Mouse (Mus musculus): ENCODE data around the gene Mroh2a. TPM values are rescaled to one million over a fixed set of nuclear protein-coding genes. Genes with fewer than 3 reads are reported as not detected.

Mroh2a gene
- polyA plus RNA-seq, 1 experiment, result 0.08 TPM

- Histone ChIP-seq H3K4me1 (ENCODE audit: control insufficient read depth, insufficient read depth, low read length) (peaks cover 23% of the 10 kb centered on the region), H3K27ac (ENCODE audit: insufficient read depth, low read depth, low read length) (no peak within 1 kb of the TSS), H3K36me3 (ENCODE audit: control insufficient read depth, insufficient read depth, low read length) (no peaks in the 10 kb centered on the region), H3K4me3 (ENCODE audit: insufficient read depth, low read depth, low read length) (no peak within 1 kb of the TSS), H3K27me3 (replicated peaks; ENCODE audit: control insufficient read depth, insufficient read depth, low read length) (no peaks in the 10 kb centered on the region)
- DNase-seq, result peak; percentile 70
- 40% methylated on average over 7 of the region's 7 CpGs for WGBS
- TF ChIP-seq CTCF (conservative IDR thresholded peaks at IDR 0.05; ENCODE audit: insufficient read depth, insufficient read length, low read depth, low read length) (no peak), POLR2A (IDR thresholded peaks at IDR 0.05; ENCODE audit: low read depth, low read length) (no peak)
Observed at GRCm38 (mm10) chr1:88200456-88200855, 26.3 kb upstream of the Mroh2a start, which contains the start of gene Ugt1a2. TSS of gene Ugt1a2 (plus strand) at chr1:88200601.

- WGBS, result 19% methylated on average over 62 of the region's 62 CpGs
- Histone ChIP-seq H3K4me1 (ENCODE audit: control insufficient read depth, insufficient read depth, low read length) (peaks cover 5% of the 10 kb centered on the region; the same call in 1 of the 2 replicates), H3K4me3 (ENCODE audit: insufficient read depth, low read depth, low read length) (peak within 1 kb of the TSS; percentile 60), H3K27ac (ENCODE audit: insufficient read depth, low read depth, low read length) (no peak within 1 kb of the TSS), H3K36me3 (ENCODE audit: control insufficient read depth, insufficient read depth, low read length) (no peaks in the 10 kb centered on the region), H3K27me3 (replicated peaks; ENCODE audit: control insufficient read depth, insufficient read depth, low read length) (no peaks in the 10 kb centered on the region)
- TF ChIP-seq CTCF (conservative IDR thresholded peaks at IDR 0.05; ENCODE audit: insufficient read depth, insufficient read length, low read depth, low read length) (no peak), POLR2A (IDR thresholded peaks at IDR 0.05; ENCODE audit: low read depth, low read length) (no peak)
- DNase-seq, result peak; percentile 70
Observed at GRCm38 (mm10) chr1:88205294-88205922, 21.4 kb upstream of the Mroh2a start, which contains the start of gene Dnajb3. TSS of gene Dnajb3 (minus strand) at chr1:88205782.

- TF ChIP-seq POLR2A (IDR thresholded peaks at IDR 0.05; ENCODE audit: low read depth, low read length) (no peak), CTCF (conservative IDR thresholded peaks at IDR 0.05; ENCODE audit: insufficient read depth, insufficient read length, low read depth, low read length) (no peak)
- Histone ChIP-seq H3K27ac (ENCODE audit: insufficient read depth, low read depth, low read length) (no peak overlapping the region), H3K4me1 (ENCODE audit: control insufficient read depth, insufficient read depth, low read length) (0 out of 2 replicates have a peak, but pooled peaks cover 5% of the 10 kb centered on the region), H3K27me3 (replicated peaks; ENCODE audit: control insufficient read depth, insufficient read depth, low read length) (no peaks in the 10 kb centered on the region), H3K36me3 (ENCODE audit: control insufficient read depth, insufficient read depth, low read length) (no peaks in the 10 kb centered on the region), H3K4me3 (ENCODE audit: insufficient read depth, low read depth, low read length) (no peak overlapping the region)
- 77% methylated on average over 2 of the region's 2 CpGs for WGBS
- no peak for DNase-seq
Observed at GRCm38 (mm10) chr1:88206843-88207479, 19.8 kb upstream of the Mroh2a start.

- H3K4me3 ChIP-seq (ENCODE audit: insufficient read depth, low read depth, low read length), result no peak within 1 kb of the TSS
- no peaks in the 10 kb centered on the region for H3K4me1 ChIP-seq (ENCODE audit: control insufficient read depth, insufficient read depth, low read length)
- TF ChIP-seq CTCF (conservative IDR thresholded peaks at IDR 0.05; ENCODE audit: insufficient read depth, insufficient read length, low read depth, low read length) (no peak), POLR2A (IDR thresholded peaks at IDR 0.05; ENCODE audit: low read depth, low read length) (no peak)
- WGBS, result 66% methylated on average over 8 of the region's 8 CpGs
- no peaks in the 10 kb centered on the region for H3K27me3 ChIP-seq (replicated peaks; ENCODE audit: control insufficient read depth, insufficient read depth, low read length)
- no peak within 1 kb of the TSS for H3K27ac ChIP-seq (ENCODE audit: insufficient read depth, low read depth, low read length)
- peak; percentile 74 for DNase-seq
- no peaks in the 10 kb centered on the region for H3K36me3 ChIP-seq (ENCODE audit: control insufficient read depth, insufficient read depth, low read length)
Observed at GRCm38 (mm10) chr1:88211812-88212211, 15.0 kb upstream of the Mroh2a start, which contains the start of gene Ugt1a1. TSS of gene Ugt1a1 (plus strand) at chr1:88211959.

- Histone ChIP-seq H3K27me3 (replicated peaks; ENCODE audit: control insufficient read depth, insufficient read depth, low read length) (no peaks in the 10 kb centered on the region), H3K36me3 (ENCODE audit: control insufficient read depth, insufficient read depth, low read length) (no peaks in the 10 kb centered on the region), H3K27ac (ENCODE audit: insufficient read depth, low read depth, low read length) (no peak overlapping the region), H3K4me1 (ENCODE audit: control insufficient read depth, insufficient read depth, low read length) (no peaks in the 10 kb centered on the region), H3K4me3 (ENCODE audit: insufficient read depth, low read depth, low read length) (no peak overlapping the region)
- WGBS, result 60% methylated on average over 8 of the region's 8 CpGs
- DNase-seq, result peak; percentile 20
- TF ChIP-seq CTCF (conservative IDR thresholded peaks at IDR 0.05; ENCODE audit: insufficient read depth, insufficient read length, low read depth, low read length), result no peak
- TF ChIP-seq POLR2A (IDR thresholded peaks at IDR 0.05; ENCODE audit: low read depth, low read length), result no peak
Observed at GRCm38 (mm10) chr1:88212341-88213045, 14.3 kb upstream of the Mroh2a start.

GRCm38 (mm10) chr1:88213061-88213460 is 13.7 kb upstream of the Mroh2a start:
- no peak overlapping the region for H3K4me3 ChIP-seq (ENCODE audit: insufficient read depth, low read depth, low read length)
- no peak for DNase-seq
- no peaks in the 10 kb centered on the region for H3K4me1 ChIP-seq (ENCODE audit: control insufficient read depth, insufficient read depth, low read length)
- H3K27me3 ChIP-seq (replicated peaks; ENCODE audit: control insufficient read depth, insufficient read depth, low read length), result no peaks in the 10 kb centered on the region
- WGBS, result 77% methylated on average over 1 of the region's 1 CpGs
- no peaks in the 10 kb centered on the region for H3K36me3 ChIP-seq (ENCODE audit: control insufficient read depth, insufficient read depth, low read length)
- no peak for TF ChIP-seq CTCF (conservative IDR thresholded peaks at IDR 0.05; ENCODE audit: insufficient read depth, insufficient read length, low read depth, low read length)
- TF ChIP-seq POLR2A (IDR thresholded peaks at IDR 0.05; ENCODE audit: low read depth, low read length), result no peak
- H3K27ac ChIP-seq (ENCODE audit: insufficient read depth, low read depth, low read length), result no peak overlapping the region

Measured in kidney, adult 2 months (tissue).